Mouse (Mus musculus): ENCODE results near the gene Stx8. TPM values are rescaled to one million over a fixed set of nuclear protein-coding genes. Genes with fewer than 3 reads are reported as not detected.

Gene Stx8
- polyA plus RNA-seq, 1 experiment from 2014 or later = 48.6 TPM

- Histone ChIP-seq H3K9ac (no peak overlapping the region), H3K4me3 (ENCODE audit: low read depth, low read length) (no peak overlapping the region), H3K27me3 (ENCODE audit: insufficient read depth, low read length) (no peaks in the 10 kb centered on the region), H3K27ac (ENCODE audit: low read depth) (no peak overlapping the region), H3K36me3 (ENCODE audit: insufficient read depth) (no peaks in the 10 kb centered on the region), H3K4me2 (no peak overlapping the region), H3K4me1 (ENCODE audit: insufficient read depth) (no peaks in the 10 kb centered on the region; the same call in 1 of the 2 replicates), H3K9me3 (ENCODE audit: low read depth, low read length) (no peaks in the 10 kb centered on the region)
- TF ChIP-seq CTCF (IDR thresholded peaks at IDR 0.05; ENCODE audit: low read depth) = no peak
- no peak for ATAC-seq (ENCODE audit: insufficient read depth)
- no peak for DNase-seq
- WGBS = 82% methylated on average over 3 of the region's 3 CpGs
Measured at GRCm38 (mm10) chr11:68158166-68158565, 192.2 kb downstream of the Stx8 start.

- Histone ChIP-seq H3K4me1 (ENCODE audit: insufficient read depth) (no peaks in the 10 kb centered on the region; the same call in 1 of the 2 replicates), H3K36me3 (ENCODE audit: insufficient read depth) (no peaks in the 10 kb centered on the region), H3K9ac (no peak overlapping the region), H3K9me3 (ENCODE audit: low read depth, low read length) (no peaks in the 10 kb centered on the region), H3K4me3 (ENCODE audit: low read depth, low read length) (no peak overlapping the region), H3K27ac (ENCODE audit: low read depth) (no peak overlapping the region), H3K27me3 (ENCODE audit: insufficient read depth, low read length) (no peaks in the 10 kb centered on the region), H3K4me2 (no peak overlapping the region)
- ATAC-seq (ENCODE audit: insufficient read depth) (no peak), DNase-seq (no peak)
- WGBS = 78% methylated on average over 4 of the region's 4 CpGs
- no peak for TF ChIP-seq CTCF (IDR thresholded peaks at IDR 0.05; ENCODE audit: low read depth)
Measured at GRCm38 (mm10) chr11:68159867-68160266, 193.9 kb downstream of the Stx8 start.

GRCm38 (mm10) chr11:68164408-68164807 is 198.4 kb downstream of the Stx8 start:
- H3K4me2 ChIP-seq = no peak overlapping the region
- TF ChIP-seq CTCF (IDR thresholded peaks at IDR 0.05; ENCODE audit: low read depth) = no peak
- DNase-seq (no peak), ATAC-seq (ENCODE audit: insufficient read depth) (no peak)
- no peaks in the 10 kb centered on the region for H3K36me3 ChIP-seq (ENCODE audit: insufficient read depth)
- no peaks in the 10 kb centered on the region for H3K9me3 ChIP-seq (ENCODE audit: low read depth, low read length)
- 84% methylated on average over 5 of the region's 5 CpGs for WGBS
- H3K27me3 ChIP-seq (ENCODE audit: insufficient read depth, low read length) = no peaks in the 10 kb centered on the region; the same call in 1 of the 2 replicates
- H3K4me3 ChIP-seq (ENCODE audit: low read depth, low read length) = no peak overlapping the region
- no peak overlapping the region for H3K27ac ChIP-seq (ENCODE audit: low read depth)
- H3K9ac ChIP-seq = no peak overlapping the region
- peaks cover 9% of the 10 kb centered on the region; the same call in 1 of the 2 replicates for H3K4me1 ChIP-seq (ENCODE audit: insufficient read depth)

- TF ChIP-seq CTCF (IDR thresholded peaks at IDR 0.05; ENCODE audit: low read depth) = no peak
- Histone ChIP-seq H3K36me3 (ENCODE audit: insufficient read depth) (no peaks in the 10 kb centered on the region), H3K27me3 (ENCODE audit: insufficient read depth, low read length) (no peaks in the 10 kb centered on the region; the same call in 1 of the 2 replicates), H3K9ac (no peak overlapping the region), H3K4me1 (ENCODE audit: insufficient read depth) (peaks cover 13% of the 10 kb centered on the region), H3K27ac (ENCODE audit: low read depth) (peak overlapping the region; percentile 70), H3K4me3 (ENCODE audit: low read depth, low read length) (no peak overlapping the region), H3K9me3 (ENCODE audit: low read depth, low read length) (no peaks in the 10 kb centered on the region), H3K4me2 (no peak overlapping the region)
- 66% methylated on average over 4 of the region's 4 CpGs for WGBS
- no peak for DNase-seq
- ATAC-seq (ENCODE audit: insufficient read depth) = no peak
Measured at GRCm38 (mm10) chr11:68168427-68168826, 202.4 kb downstream of the Stx8 start.

GRCm38 (mm10) chr11:68171973-68172647 is 206.1 kb downstream of the Stx8 start:
- H3K27me3 ChIP-seq (ENCODE audit: insufficient read depth, low read length) = no peaks in the 10 kb centered on the region
- no peak overlapping the region for H3K27ac ChIP-seq (ENCODE audit: low read depth)
- WGBS = 73% methylated on average over 7 of the region's 7 CpGs
- ATAC-seq (ENCODE audit: insufficient read depth) (no peak), DNase-seq (no peak)
- no peak overlapping the region for H3K4me3 ChIP-seq (ENCODE audit: low read depth, low read length)
- no peak overlapping the region for H3K9ac ChIP-seq
- H3K4me1 ChIP-seq (ENCODE audit: insufficient read depth) = peaks cover 12% of the 10 kb centered on the region
- no peaks in the 10 kb centered on the region for H3K36me3 ChIP-seq (ENCODE audit: insufficient read depth)
- no peak for TF ChIP-seq CTCF (IDR thresholded peaks at IDR 0.05; ENCODE audit: low read depth)
- H3K4me2 ChIP-seq = no peak overlapping the region
- no peaks in the 10 kb centered on the region for H3K9me3 ChIP-seq (ENCODE audit: low read depth, low read length)

GRCm38 (mm10) chr11:68172648-68173045 is 206.7 kb downstream of the Stx8 start:
- DNase-seq = peak; percentile 26
- Histone ChIP-seq H3K4me3 (ENCODE audit: low read depth, low read length) (no peak overlapping the region), H3K4me2 (no peak overlapping the region), H3K36me3 (ENCODE audit: insufficient read depth) (no peaks in the 10 kb centered on the region), H3K27ac (ENCODE audit: low read depth) (no peak overlapping the region), H3K9me3 (ENCODE audit: low read depth, low read length) (no peaks in the 10 kb centered on the region), H3K27me3 (ENCODE audit: insufficient read depth, low read length) (no peaks in the 10 kb centered on the region), H3K9ac (no peak overlapping the region), H3K4me1 (ENCODE audit: insufficient read depth) (peaks cover 9% of the 10 kb centered on the region; the same call in 1 of the 2 replicates)
- TF ChIP-seq CTCF (IDR thresholded peaks at IDR 0.05; ENCODE audit: low read depth) = no peak
- WGBS = 61% methylated on average over 4 of the region's 4 CpGs
- no peak for ATAC-seq (ENCODE audit: insufficient read depth)

GRCm38 (mm10) chr11:68176550-68176949 is 210.6 kb downstream of the Stx8 start:
- no peak overlapping the region for H3K9ac ChIP-seq
- H3K36me3 ChIP-seq (ENCODE audit: insufficient read depth) = no peaks in the 10 kb centered on the region
- no peaks in the 10 kb centered on the region for H3K9me3 ChIP-seq (ENCODE audit: low read depth, low read length)
- DNase-seq = peak; percentile 72
- ATAC-seq (ENCODE audit: insufficient read depth) = no peak
- no peak overlapping the region for H3K4me3 ChIP-seq (ENCODE audit: low read depth, low read length)
- peaks cover 4% of the 10 kb centered on the region; the same call in 1 of the 2 replicates for H3K4me1 ChIP-seq (ENCODE audit: insufficient read depth)
- WGBS = 41% methylated on average over 4 of the region's 4 CpGs
- no peak overlapping the region for H3K4me2 ChIP-seq
- no peak overlapping the region for H3K27ac ChIP-seq (ENCODE audit: low read depth)
- TF ChIP-seq CTCF (IDR thresholded peaks at IDR 0.05; ENCODE audit: low read depth) = no peak
- no peaks in the 10 kb centered on the region for H3K27me3 ChIP-seq (ENCODE audit: insufficient read depth, low read length)
